Mouse (Mus musculus) megakaryocyte-erythroid progenitor cell, adult 5-6 weeks (primary cell): ENCODE measurements around the gene Rhob. TPM values are rescaled to one million over a fixed set of nuclear protein-coding genes. Genes with fewer than 3 reads are reported as not detected.
"Not testable (repeated sequence)": the region's sequence is repeated elsewhere in the genome, so short reads cannot be mapped to it uniquely, and the experiment has no call there.

Experiments
- ATAC-seq: replicated peaks from 2 replicates; pipeline ENCODE4 v1.8.0; 2016; ENCODE audit warnings: mild to moderate bottlenecking, inconsistent platforms; ENCODE audit not compliant: severe bottlenecking, poor library complexity, low FRiP score, low TSS enrichment
- total RNA-seq, 2 experiments: library from RNA; stranded (forward) in 1 of 2; stranded (reverse) in 1 of 2; fragments of 200-1000, 215-1000 nt in 1 of 2; fragments of >200 nt in 1 of 2; fragmentation: Nextera tagmentation in 1 of 2; gene quantifications; 2 replicates each; pipeline ENCODE4 v1.2.3; 2014 to 2017

Gene Rhob
- total RNA-seq, 2 experiments from 2014 or later = 4.2 to 23.1 TPM

DNA sequence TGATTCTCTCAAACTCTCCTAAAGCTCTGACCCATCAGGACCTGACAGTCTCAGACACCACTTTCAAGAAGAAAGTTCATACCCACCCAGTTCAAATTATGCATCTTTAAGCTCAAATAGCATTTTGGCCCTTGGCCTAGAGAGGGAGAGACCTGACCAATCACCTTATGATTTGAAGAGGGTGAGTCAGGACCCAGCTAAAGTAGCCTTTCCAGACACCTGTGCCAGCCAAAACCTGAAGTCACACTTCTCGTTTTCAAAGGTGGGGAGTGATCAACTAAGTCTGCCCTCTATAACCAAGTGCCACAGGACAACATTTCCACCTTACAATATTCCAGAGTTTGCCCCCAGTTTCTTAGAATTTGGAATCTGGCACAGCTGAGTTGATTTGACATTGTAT lies 12.5 kb downstream of the Rhob start:
- no peak for ATAC-seq

DNA sequence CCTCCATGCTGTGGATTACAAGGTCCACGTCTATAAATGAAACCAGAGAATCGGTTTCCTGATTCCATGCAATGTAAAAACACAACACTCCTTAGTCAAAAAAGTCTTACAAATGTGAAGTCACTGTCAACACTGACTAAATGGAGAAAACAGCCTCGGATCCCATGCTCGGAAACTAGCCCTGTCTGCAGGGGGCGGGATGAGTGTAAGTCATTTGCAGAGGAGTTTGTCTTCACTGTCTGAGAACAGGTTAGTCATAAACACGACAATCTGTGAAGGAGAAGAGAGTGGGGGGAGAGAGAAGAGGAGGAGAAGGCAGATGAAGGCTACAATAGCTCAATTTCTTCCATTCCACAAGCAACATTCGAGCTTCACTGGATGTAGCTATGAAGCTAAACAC lies 14.6 kb downstream of the Rhob start:
- no peak for ATAC-seq

GRCm38 (mm10) chr12:8482169-8482568 lies 17.6 kb downstream of the Rhob start:
- ATAC-seq = no peak

DNA sequence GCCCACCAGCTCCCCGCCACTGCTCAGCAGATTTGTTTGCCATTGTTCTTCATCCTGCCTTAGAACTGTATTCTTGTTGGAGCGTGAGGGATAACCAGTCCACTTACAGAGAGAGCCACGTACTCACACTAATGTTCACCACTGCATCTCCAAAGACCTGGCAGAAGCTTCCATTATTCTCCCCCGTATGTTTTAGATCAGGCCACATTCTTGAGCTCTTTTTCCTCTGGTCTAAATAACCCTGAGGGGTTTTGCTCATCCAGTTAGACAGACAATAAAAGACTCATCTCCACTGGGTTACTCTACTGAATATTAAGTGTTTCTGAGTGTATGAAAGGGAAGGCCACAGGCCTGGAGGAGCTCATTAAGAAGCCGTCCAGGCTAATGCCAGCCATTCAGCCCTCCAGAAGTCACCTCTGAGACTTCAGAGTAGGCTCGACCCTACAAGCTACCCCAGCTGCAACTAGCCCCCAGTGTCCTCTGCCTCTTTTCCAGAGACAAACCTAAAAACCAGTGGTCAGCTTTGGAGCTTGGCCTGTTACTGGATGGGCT lies 24.9 kb downstream of the Rhob start:
- no peak for ATAC-seq

- ATAC-seq = no peak
These were observed 27.0 kb downstream of the Rhob start for GRCm38 (mm10) chr12:8472591-8473358.

DNA sequence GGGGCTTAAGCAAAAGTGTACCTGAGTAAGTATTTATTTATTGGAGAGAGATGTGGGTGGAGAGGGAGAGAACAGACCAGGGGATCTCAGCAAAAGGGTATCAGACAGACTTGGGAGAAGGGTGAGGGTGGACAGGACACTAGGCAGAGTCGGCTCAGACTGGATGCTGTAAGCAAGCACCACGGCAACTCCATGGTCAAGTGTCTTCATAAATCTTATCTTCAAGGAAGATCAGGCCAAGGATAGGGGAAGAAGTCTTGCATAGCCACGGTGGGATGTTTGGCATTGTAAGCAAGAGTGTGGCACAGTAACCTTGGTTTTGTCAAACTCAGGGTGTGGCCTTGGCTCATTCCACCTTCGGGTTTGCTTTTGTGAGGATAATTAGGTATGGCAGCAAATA lies 27.8 kb downstream of the Rhob start:
- ATAC-seq = no peak

DNA sequence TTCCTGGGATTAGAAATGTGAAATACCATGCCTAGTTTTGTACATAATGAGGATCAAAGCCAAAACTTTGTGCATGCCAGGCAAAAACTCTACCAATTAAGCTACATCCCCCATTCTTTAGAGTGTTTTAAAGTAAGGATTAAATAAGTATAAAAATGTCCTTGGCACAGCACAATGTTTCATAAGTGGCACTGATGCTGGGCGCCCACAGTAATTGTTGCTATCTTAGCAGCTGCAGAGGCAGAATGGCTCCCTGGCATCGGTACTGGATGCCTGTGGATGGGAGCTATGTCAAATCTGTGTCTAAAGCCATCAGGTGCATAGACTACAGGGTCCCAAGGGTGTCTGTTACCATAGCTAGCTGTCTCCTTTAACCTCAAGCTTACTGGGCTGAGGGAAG lies 28.8 kb downstream of the Rhob start:
- no peak for ATAC-seq

- ATAC-seq = no peak
These were observed 29.9 kb downstream of the Rhob start for GRCm38 (mm10) chr12:8469742-8470494.

- ATAC-seq = no peak
These were observed 31.5 kb downstream of the Rhob start for GRCm38 (mm10) chr12:8468221-8468865.

- no peak for ATAC-seq
These were observed 32.5 kb downstream of the Rhob start for GRCm38 (mm10) chr12:8467029-8467924.

- ATAC-seq = no peak
These were observed 34.1 kb downstream of the Rhob start for GRCm38 (mm10) chr12:8465680-8466079.

DNA sequence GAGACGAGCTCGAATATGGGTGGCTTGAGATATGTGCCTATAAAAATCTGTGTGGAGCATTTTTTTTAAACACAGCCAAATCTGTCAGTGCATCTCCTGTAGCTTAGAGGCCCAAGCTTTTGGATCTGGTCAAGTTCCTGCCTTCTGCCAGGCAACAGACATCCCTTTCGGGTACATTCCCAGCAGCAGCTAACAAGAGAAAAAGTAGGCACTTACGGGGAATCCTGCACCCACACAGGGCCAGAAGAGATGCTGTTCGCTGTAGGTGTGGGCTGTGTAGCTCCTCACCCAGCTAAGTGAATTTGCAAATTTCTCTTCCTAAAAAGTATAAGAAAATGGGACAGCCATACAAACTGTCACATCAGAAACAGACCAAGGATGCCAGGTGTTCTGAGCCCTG lies 34.8 kb downstream of the Rhob start:
- no peak for ATAC-seq

- ATAC-seq = no peak
These were observed 36.1 kb downstream of the Rhob start for GRCm38 (mm10) chr12:8463599-8464160.

- ATAC-seq = no peak
These were observed 37.3 kb downstream of the Rhob start for GRCm38 (mm10) chr12:8462533-8462932.

GRCm38 (mm10) chr12:8461575-8461974 lies 38.2 kb downstream of the Rhob start:
- not testable (repeated sequence) for ATAC-seq

DNA sequence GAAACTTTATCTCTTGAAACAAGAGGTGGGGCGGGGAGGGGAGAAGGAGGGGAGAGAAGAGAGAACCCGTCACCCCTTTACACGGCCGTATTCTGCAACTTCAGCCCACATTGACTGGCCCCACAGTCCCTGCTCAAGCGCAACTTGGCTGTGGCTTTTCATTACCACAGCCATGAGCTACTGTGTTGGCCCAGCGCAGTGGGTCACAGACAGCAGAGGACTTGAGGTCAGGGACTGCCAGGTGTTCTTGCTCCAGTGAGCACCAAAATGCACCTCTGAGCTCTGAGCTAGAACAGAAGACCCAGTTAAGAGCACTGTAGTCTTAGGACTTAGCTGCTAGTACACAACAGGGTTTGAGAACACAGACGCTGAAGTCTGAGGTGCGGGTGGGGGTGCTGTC lies 41.4 kb downstream of the Rhob start:
- ATAC-seq = no peak

- ATAC-seq = no peak
These were observed 42.8 kb downstream of the Rhob start for GRCm38 (mm10) chr12:8457052-8457451.

GRCm38 (mm10) chr12:8455046-8455445 lies 44.8 kb downstream of the Rhob start:
- ATAC-seq = no peak

DNA sequence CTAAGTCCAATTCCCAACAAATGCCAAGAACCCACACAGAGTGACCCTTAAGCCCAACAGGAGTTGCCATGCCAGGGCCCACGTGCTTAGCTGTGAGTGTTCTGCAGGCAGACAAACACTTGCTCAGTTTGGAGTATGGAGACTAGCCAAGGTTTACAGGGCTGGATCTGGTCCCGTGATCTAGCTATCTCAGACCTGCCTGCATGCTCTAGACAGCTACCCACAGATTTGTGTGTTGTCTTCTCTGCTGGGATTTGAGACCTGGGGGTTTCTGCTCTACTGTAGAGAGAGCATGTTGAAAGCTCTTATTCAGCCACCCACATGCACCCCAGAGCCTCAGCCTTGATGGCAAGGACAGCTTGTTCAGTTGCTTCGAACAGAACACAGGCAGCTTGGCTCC lies 45.3 kb downstream of the Rhob start:
- no peak for ATAC-seq
